Mouse (Mus musculus): ENCODE data around the gene Snu13. TPM values are rescaled to one million over a fixed set of nuclear protein-coding genes. Genes with fewer than 3 reads are reported as not detected.
A peak's percentile ranks its signal among the peaks of the same experiment; 100 is the strongest.

The Snu13 gene
- total RNA-seq, 2 experiments from 2014 or later = 55.3 to 57.3 TPM

- no peak for DNase-seq
- intact Hi-C loops (cut with DNase I) = no loop called here
Observed at GRCm38 (mm10) chr15:82027726-82028125, 19.7 kb downstream of the Snu13 start.

GRCm38 (mm10) chr15:82027276-82027675 is 20.1 kb downstream of the Snu13 start:
- DNase-seq = no peak
- intact Hi-C loops (cut with DNase I) = no loop called here

- intact Hi-C loops (cut with DNase I) = no loop called here
- DNase-seq = no peak
Observed at GRCm38 (mm10) chr15:82023965-82024635, 23.3 kb downstream of the Snu13 start.

GRCm38 (mm10) chr15:82022535-82023088 is 24.8 kb downstream of the Snu13 start:
- no peak for DNase-seq
- intact Hi-C loops (cut with DNase I) = no loop called here

- intact Hi-C loops (cut with DNase I) = no loop called here
- no peak for DNase-seq
Observed at GRCm38 (mm10) chr15:82019288-82019687, 28.1 kb downstream of the Snu13 start.

- intact Hi-C loops (cut with DNase I) = no loop called here
- no peak for DNase-seq
Observed at GRCm38 (mm10) chr15:82017461-82017860, 29.9 kb downstream of the Snu13 start.

- intact Hi-C loops (cut with DNase I) = no loop called here
- DNase-seq = no peak
Observed at GRCm38 (mm10) chr15:82016830-82017229, 30.6 kb downstream of the Snu13 start.

- intact Hi-C loops (cut with DNase I) = no loop called here
- DNase-seq = peak; percentile 100
Observed at GRCm38 (mm10) chr15:82016101-82016808, 31.1 kb downstream of the Snu13 start.

GRCm38 (mm10) chr15:82015392-82016100 is 31.9 kb downstream of the Snu13 start:
- DNase-seq = peak; percentile 45 to 52
- intact Hi-C loops (cut with DNase I) = no loop called here

- no peak for DNase-seq
- intact Hi-C loops (cut with DNase I) = no loop called here
Observed at GRCm38 (mm10) chr15:82014745-82015391, 32.5 kb downstream of the Snu13 start.

- intact Hi-C loops (cut with DNase I) = no loop called here
- DNase-seq = no peak
Observed at GRCm38 (mm10) chr15:82011947-82012346, 35.5 kb downstream of the Snu13 start.

GRCm38 (mm10) chr15:82004257-82004656 is 43.1 kb downstream of the Snu13 start:
- DNase-seq = no peak
- intact Hi-C loops (cut with DNase I) = no loop called here

- no peak for DNase-seq
- intact Hi-C loops (cut with DNase I) = loop anchor here (10.0 kb wide), 1 partner anchor 179 kb away; no protein-coding TSS in a partner anchor
Observed at GRCm38 (mm10) chr15:81993992-81994391, 53.4 kb downstream of the Snu13 start.

- peak in 1 of 2 experiments; percentile 28 for DNase-seq
- intact Hi-C loops (cut with DNase I) = loop anchor here (10.0 kb wide), 1 partner anchor 176 kb away; no protein-coding TSS in a partner anchor
Observed at GRCm38 (mm10) chr15:81990549-81990948, 56.8 kb downstream of the Snu13 start.

Other genes with a start within 250 kb of the Snu13 start
- 10 to 100 TPM; 51.7 to 74.0 TPM for gene Tef, start 245.2 kb downstream of the Snu13 start, total RNA-seq (2021)
- 10 to 100 TPM; 56.5 to 78.6 TPM for gene Tob2, start 188.8 kb downstream of the Snu13 start, total RNA-seq (2021)
- gene Phf5a, start 175.7 kb downstream of the Snu13 start, total RNA-seq (2021) = 10 to 100 TPM; 51.7 to 56.0 TPM
- gene Aco2, start 175.3 kb downstream of the Snu13 start, total RNA-seq (2021) = 1,000 to 10,000 TPM; 1,895 to 1,910 TPM
- 10 to 100 TPM in 1 of 2 experiments, 1 to 10 TPM in 1; 9.7 to 10.0 TPM for gene Polr3h, start 121.4 kb downstream of the Snu13 start, total RNA-seq (2021)
- 10 to 100 TPM in 1 of 2 experiments, 1 to 10 TPM in 1; 7.8 to 19.8 TPM for gene Csdc2, start 110.8 kb downstream of the Snu13 start, total RNA-seq (2021)
- 10 to 100 TPM; 22.0 to 31.4 TPM for gene Pmm1, start 86.7 kb downstream of the Snu13 start, total RNA-seq (2021)
- not detected for gene 1700029P11Rik, start 67.1 kb downstream of the Snu13 start, total RNA-seq (2021)
- 10 to 100 TPM; 22.6 to 29.3 TPM for gene Xrcc6, start 59.8 kb downstream of the Snu13 start, total RNA-seq (2021)
- 10 to 100 TPM; 24.6 to 26.7 TPM for gene Desi1, start 13.7 kb downstream of the Snu13 start, total RNA-seq (2021)
- not detected for gene 4930407I10Rik, start 11.6 kb upstream of the Snu13 start, total RNA-seq (2021)
- gene Mei1, start 22.4 kb upstream of the Snu13 start, total RNA-seq (2021) = not detected
- 1 to 10 TPM; 5.1 to 5.5 TPM for gene Ccdc134, start 80.3 kb upstream of the Snu13 start, total RNA-seq (2021)
- 10 to 100 TPM; 35.1 to 38.8 TPM for gene Srebf2, start 99.6 kb upstream of the Snu13 start, total RNA-seq (2021)
- under 1 TPM in 1 of 2 experiments, not detected in 1; 0.36 TPM for gene Shisa8, start 165.2 kb upstream of the Snu13 start, total RNA-seq (2021)
- gene Tnfrsf13c, start 176.8 kb upstream of the Snu13 start, total RNA-seq (2021) = under 1 TPM; 0.27 to 0.69 TPM
- gene Cenpm, start 197.2 kb upstream of the Snu13 start, total RNA-seq (2021) = 1 to 10 TPM; 6.6 to 7.8 TPM
- not detected for gene 1500009C09Rik, start 204.8 kb upstream of the Snu13 start, total RNA-seq (2021)
- gene Sept3, start 227.3 kb upstream of the Snu13 start, total RNA-seq (2021) = 1 to 10 TPM in 1 of 2 experiments, under 1 TPM in 1; 0.57 to 1.4 TPM